Mouse (Mus musculus) forebrain, embryonic 12.5 days (tissue): ENCODE measurements around the gene Akap3. TPM values are rescaled to one million over a fixed set of nuclear protein-coding genes. Genes with fewer than 3 reads are reported as not detected.

Experiments used
- ATAC-seq: fragments of 200-750 bp; cut with Nextera tagmentation; 2 replicates; pipeline ENCODE4 v1.8.0; 2017; ENCODE audit warnings: moderate TSS enrichment; ENCODE audit not compliant: low FRiP score
- H3K27ac ChIP-seq: fragments of 300-500 bp; sonication (generic); 2 replicates; pipeline ENCODE4 v1.5.1; 2016; ENCODE audit warnings: mild to moderate bottlenecking
- H3K27me3 ChIP-seq: fragments of 300-500 bp; sonication (generic); 2 replicates; pipeline ENCODE4 v1.6.1; 2016; ENCODE audit warnings: mild to moderate bottlenecking
- H3K36me3 ChIP-seq: fragments of 300-500 bp; sonication (generic); replicated peaks from 2 replicates; pipeline ENCODE4 v1.6.1; 2016; ENCODE audit warnings: mild to moderate bottlenecking
- H3K4me1 ChIP-seq: fragments of 300-500 bp; sonication (generic); 2 replicates; pipeline ENCODE4 v1.6.1; 2016
- H3K4me2 ChIP-seq: fragments of 300-500 bp; sonication (generic); 2 replicates; pipeline ENCODE4 v1.6.1; 2016; ENCODE audit warnings: mild to moderate bottlenecking, moderate library complexity
- H3K4me3 ChIP-seq: fragments of 300-500 bp; sonication (generic); replicated peaks from 2 replicates; pipeline ENCODE4 v1.5.1; 2016; ENCODE audit warnings: mild to moderate bottlenecking
- H3K9ac ChIP-seq: fragments of 300-500 bp; sonication (generic); 2 replicates; pipeline ENCODE4 v1.6.1; 2016; ENCODE audit warnings: mild to moderate bottlenecking
- H3K9me3 ChIP-seq: fragments of 300-500 bp; sonication (generic); 2 replicates; pipeline ENCODE4 v1.6.1; 2016
- WGBS: fragments of 180-500 bp; shearing (Covaris S2); methylation state at CpG from one replicate; pipeline ENCODE4 v1.1.7; 2016; 5-methylcytosine and 5-hydroxymethylcytosine counted together
- polyA plus RNA-seq: library from polyadenylated mRNA; unstranded; fragments of >200 nt; fragmentation: Nextera tagmentation; extraction: Ambion mirVana; gene quantifications from 2 replicates; pipeline ENCODE4 v1.2.1, GENCODE M21; 2016

Akap3 gene
- 0.06 TPM in 1 of 2 replicates, not detected in the other for polyA plus RNA-seq

DNA sequence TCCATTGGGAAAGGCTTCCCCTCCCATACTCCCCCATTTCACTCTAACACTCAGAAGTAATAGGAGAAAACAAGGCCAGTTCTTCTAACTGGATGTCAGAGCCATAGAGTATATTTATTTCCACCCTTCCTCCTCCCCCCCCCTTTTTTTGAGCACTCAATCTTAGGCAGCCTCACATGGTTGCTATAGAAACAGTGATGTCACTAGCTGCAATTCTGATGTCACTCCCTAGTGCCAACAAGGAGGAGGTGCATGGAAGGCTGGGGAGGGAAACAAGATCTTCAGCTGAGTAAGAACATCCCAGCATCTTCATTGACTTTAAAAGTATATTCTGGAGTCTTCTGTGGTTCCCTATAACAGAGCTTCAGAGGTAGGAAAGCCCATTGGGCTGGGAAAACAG lies at the start of gene Akap3:
Gene Akap3 (plus strand): TSS at position 218 of the 400 bp plus-strand sequence.
- no peak within 1 kb of the TSS for H3K27ac ChIP-seq
- no peak within 1 kb of the TSS for H3K4me3 ChIP-seq
- H3K4me1 ChIP-seq: peaks cover 11% of the 10 kb centered on the region
- no peak within 1 kb of the TSS for H3K4me2 ChIP-seq
- no peak within 1 kb of the TSS for H3K9ac ChIP-seq
- H3K36me3 ChIP-seq: no peaks in the 10 kb centered on the region
- H3K9me3 ChIP-seq: no peaks in the 10 kb centered on the region
- ATAC-seq: no peak
- peaks cover 13% of the 10 kb centered on the region; the same call in 1 of the 2 replicates for H3K27me3 ChIP-seq

DNA sequence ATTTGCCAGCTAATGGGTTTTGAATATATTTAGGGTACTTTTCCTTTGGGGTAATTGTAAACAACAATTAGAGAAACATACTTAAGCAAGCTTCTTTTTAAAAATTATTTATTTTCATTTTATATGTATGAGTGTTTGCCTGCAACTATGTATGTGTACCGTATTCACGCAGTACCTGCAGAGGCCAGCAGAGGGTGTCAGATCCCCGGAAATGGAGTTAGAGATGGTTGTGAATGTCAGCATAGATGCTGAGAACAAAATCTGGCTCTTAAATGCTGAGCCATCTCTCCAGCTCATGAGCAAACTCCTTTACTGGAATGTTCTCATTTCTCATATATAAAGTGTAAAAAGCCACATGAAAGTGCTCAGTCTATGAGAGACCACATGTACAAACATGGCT lies 46.1 kb upstream of the Akap3 start:
- no peak overlapping the region for H3K4me2 ChIP-seq
- no peak overlapping the region for H3K9ac ChIP-seq
- no peak for ATAC-seq
- no peaks in the 10 kb centered on the region for H3K9me3 ChIP-seq
- H3K4me1 ChIP-seq: peaks cover 5% of the 10 kb centered on the region; the same call in 1 of the 2 replicates
- H3K27ac ChIP-seq: no peak overlapping the region
- H3K27me3 ChIP-seq: no peaks in the 10 kb centered on the region
- no peaks in the 10 kb centered on the region for H3K36me3 ChIP-seq
- no peak overlapping the region for H3K4me3 ChIP-seq
- 87% methylated on average over 3 of the region's 3 CpGs for WGBS

- Histone ChIP-seq H3K4me3 (no peak overlapping the region), H3K36me3 (no peaks in the 10 kb centered on the region), H3K9ac (no peak overlapping the region), H3K27me3 (no peaks in the 10 kb centered on the region), H3K4me1 (peaks cover 2% of the 10 kb centered on the region; the same call in 1 of the 2 replicates), H3K9me3 (no peaks in the 10 kb centered on the region), H3K4me2 (no peak overlapping the region), H3K27ac (no peak overlapping the region)
- 78% methylated on average over 4 of the region's 4 CpGs for WGBS
- no peak for ATAC-seq
These were observed 44.8 kb upstream of the Akap3 start for GRCm38 (mm10) chr6:126808134-126808533.

- no peak overlapping the region for H3K9ac ChIP-seq
- no peaks in the 10 kb centered on the region for H3K9me3 ChIP-seq
- no peak overlapping the region for H3K4me2 ChIP-seq
- H3K27me3 ChIP-seq: no peaks in the 10 kb centered on the region
- ATAC-seq: no peak
- H3K36me3 ChIP-seq: no peaks in the 10 kb centered on the region
- H3K4me3 ChIP-seq: no peak overlapping the region
- no peak overlapping the region for H3K27ac ChIP-seq
- no peaks in the 10 kb centered on the region for H3K4me1 ChIP-seq
- WGBS: 86% methylated on average over 8 of the region's 8 CpGs
These were observed 44.3 kb upstream of the Akap3 start for GRCm38 (mm10) chr6:126808561-126808960.

DNA sequence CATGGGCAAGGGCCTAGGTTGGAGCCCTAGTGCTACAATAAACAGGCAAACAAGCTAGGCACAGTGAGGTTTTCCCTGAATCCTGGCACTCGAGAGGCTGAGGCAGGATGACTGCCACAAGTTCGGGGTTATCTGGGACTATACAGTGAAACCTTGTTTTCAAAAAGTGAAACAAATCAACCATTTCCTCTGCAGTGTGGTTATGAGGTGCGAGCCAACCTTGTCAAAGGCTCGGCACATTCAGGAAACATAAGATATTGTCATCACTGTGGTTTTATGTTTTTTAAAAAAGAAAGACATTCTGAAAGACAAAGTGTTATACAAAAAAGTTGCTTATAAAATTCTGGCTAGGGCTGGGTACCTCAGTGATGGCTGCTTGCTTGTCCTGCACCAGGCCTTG lies 41.4 kb upstream of the Akap3 start:
- Histone ChIP-seq H3K4me2 (no peak overlapping the region), H3K27ac (no peak overlapping the region), H3K9me3 (no peaks in the 10 kb centered on the region), H3K4me1 (peaks cover 6% of the 10 kb centered on the region), H3K27me3 (no peaks in the 10 kb centered on the region), H3K4me3 (no peak overlapping the region), H3K36me3 (no peaks in the 10 kb centered on the region), H3K9ac (no peak overlapping the region)
- no peak for ATAC-seq
- WGBS: 95% methylated on average over 4 of the region's 4 CpGs

DNA sequence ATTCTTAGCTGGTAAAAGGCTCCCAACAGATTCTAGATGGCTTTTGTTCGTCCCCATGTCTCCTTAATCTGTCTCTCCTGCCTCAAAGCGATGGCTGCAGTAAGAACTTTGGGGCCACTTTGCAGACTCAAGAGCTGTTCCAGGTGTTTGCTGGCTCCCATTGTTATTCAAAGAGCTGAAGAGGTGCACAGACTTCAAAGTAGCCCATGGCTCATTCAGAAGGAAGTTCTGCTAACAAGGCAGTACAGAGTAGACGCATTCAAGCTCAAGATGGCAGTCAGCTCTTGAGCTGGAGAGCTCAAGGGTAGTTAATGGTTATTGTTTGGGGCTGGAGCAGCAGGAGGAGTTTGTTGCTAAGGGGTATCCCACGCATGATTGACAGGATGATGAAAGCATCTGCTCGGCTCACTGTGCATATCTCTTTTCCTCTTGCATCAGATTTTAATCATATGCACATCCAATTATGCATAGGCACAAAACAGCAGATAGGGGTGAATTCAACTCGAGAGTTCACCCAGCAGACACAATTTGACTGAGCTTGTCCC lies 37.6 kb upstream of the Akap3 start:
- Histone ChIP-seq H3K27me3 (no peaks in the 10 kb centered on the region), H3K9ac (no peak overlapping the region), H3K9me3 (no peaks in the 10 kb centered on the region), H3K4me2 (no peak overlapping the region), H3K4me3 (no peak overlapping the region), H3K36me3 (peaks cover 10% of the 10 kb centered on the region), H3K4me1 (peaks cover 6% of the 10 kb centered on the region), H3K27ac (no peak overlapping the region)
- 44% methylated on average over 6 of the region's 6 CpGs for WGBS
- no peak for ATAC-seq

DNA sequence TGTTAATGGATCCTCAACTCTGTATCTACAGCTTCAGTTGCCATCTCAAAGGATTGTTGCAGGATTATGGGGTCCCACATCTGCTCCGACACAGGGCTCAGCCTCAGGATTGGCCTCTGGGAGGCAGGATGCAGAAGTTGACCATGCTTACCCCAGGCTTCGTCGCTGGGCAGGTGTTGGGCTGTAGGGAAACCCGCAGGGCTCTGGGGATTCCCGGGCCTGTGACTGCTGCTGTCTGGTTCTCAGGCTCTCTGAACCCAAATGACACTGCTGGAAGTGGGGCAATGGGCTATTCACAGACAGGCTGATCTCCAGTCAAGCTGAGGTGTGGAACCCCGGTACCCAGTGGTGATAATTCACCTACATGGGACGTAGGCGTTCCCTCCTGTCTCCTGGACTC lies 36.6 kb upstream of the Akap3 start:
- peaks cover 6% of the 10 kb centered on the region for H3K4me1 ChIP-seq
- H3K27ac ChIP-seq: no peak overlapping the region
- H3K9ac ChIP-seq: no peak overlapping the region
- no peaks in the 10 kb centered on the region for H3K9me3 ChIP-seq
- H3K27me3 ChIP-seq: no peaks in the 10 kb centered on the region
- H3K36me3 ChIP-seq: peaks cover 21% of the 10 kb centered on the region
- ATAC-seq: no peak
- WGBS: 90% methylated on average over 8 of the region's 8 CpGs
- no peak overlapping the region for H3K4me2 ChIP-seq
- no peak overlapping the region for H3K4me3 ChIP-seq

DNA sequence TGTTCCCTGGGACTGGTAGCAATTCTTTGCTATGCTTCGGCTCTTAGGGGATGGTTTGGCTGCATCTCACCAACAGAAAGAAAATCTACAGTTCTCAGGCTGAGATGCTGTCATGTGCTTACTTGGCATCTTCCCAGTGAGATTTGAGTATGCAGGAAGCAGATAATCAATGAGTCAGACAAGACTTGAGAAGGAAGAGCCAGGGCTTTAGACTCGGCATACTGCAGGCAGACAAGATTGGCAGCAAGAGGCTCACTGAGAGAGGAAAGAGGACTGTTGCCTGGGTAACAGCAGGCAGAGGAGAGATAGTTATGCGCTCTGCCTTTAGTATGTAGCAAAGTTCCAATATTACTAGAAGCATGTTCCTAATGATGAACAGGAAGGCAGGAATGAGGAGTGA lies 29.8 kb upstream of the Akap3 start:
- Histone ChIP-seq H3K4me1 (no peaks in the 10 kb centered on the region), H3K4me2 (no peak overlapping the region), H3K27ac (no peak overlapping the region), H3K36me3 (peaks cover 85% of the 10 kb centered on the region), H3K4me3 (no peak overlapping the region), H3K9ac (no peak overlapping the region), H3K9me3 (no peaks in the 10 kb centered on the region), H3K27me3 (no peaks in the 10 kb centered on the region)
- 87% methylated on average over 3 of the region's 3 CpGs for WGBS
- ATAC-seq: no peak

DNA sequence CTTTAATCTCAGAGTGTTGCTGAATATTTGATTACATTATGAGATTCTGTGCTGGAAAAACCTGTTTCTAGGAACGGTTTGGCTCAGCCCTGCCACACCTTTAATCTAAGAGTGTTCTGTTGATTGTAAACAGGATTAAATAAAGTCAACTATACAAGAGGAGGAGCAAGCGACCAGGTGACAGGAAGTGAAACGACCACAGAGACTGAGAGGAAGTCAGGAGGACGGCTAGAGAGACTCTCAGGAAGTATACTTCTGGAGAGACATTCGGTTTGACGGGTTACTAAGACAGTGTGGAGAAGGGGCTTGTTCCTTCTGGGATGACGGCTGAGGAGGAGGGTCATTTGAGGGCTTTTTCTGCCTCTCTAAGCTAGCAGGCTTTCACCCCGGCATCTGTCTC lies 16.3 kb upstream of the Akap3 start:
- Histone ChIP-seq H3K4me3 (no peak overlapping the region), H3K27ac (no peak overlapping the region), H3K9me3 (no peaks in the 10 kb centered on the region), H3K27me3 (no peaks in the 10 kb centered on the region), H3K9ac (no peak overlapping the region), H3K36me3 (peaks cover 89% of the 10 kb centered on the region), H3K4me1 (no peaks in the 10 kb centered on the region), H3K4me2 (no peak overlapping the region)
- ATAC-seq: no peak
- 89% methylated on average over 8 of the region's 8 CpGs for WGBS

- H3K27me3 ChIP-seq: peaks cover 11% of the 10 kb centered on the region; the same call in 1 of the 2 replicates
- peak within 1 kb of the TSS; percentile 65 for H3K27ac ChIP-seq
- WGBS: 5% methylated on average over 46 of the region's 46 CpGs
- H3K4me1 ChIP-seq: peaks cover 16% of the 10 kb centered on the region
- peak within 1 kb of the TSS; percentile 79 for H3K4me2 ChIP-seq
- no peaks in the 10 kb centered on the region for H3K9me3 ChIP-seq
- no peaks in the 10 kb centered on the region; the same call in 1 of the 2 replicates for H3K36me3 ChIP-seq
- H3K4me3 ChIP-seq: peak within 1 kb of the TSS; percentile 86
- ATAC-seq: peak; percentile 93
- H3K9ac ChIP-seq: peak within 1 kb of the TSS; percentile 86
These were observed 3.9 kb upstream of the Akap3 start, which contains the start of gene Ndufa9 for GRCm38 (mm10) chr6:126848712-126849704. Ndufa9 (minus strand) TSS chr6:126849136.

DNA sequence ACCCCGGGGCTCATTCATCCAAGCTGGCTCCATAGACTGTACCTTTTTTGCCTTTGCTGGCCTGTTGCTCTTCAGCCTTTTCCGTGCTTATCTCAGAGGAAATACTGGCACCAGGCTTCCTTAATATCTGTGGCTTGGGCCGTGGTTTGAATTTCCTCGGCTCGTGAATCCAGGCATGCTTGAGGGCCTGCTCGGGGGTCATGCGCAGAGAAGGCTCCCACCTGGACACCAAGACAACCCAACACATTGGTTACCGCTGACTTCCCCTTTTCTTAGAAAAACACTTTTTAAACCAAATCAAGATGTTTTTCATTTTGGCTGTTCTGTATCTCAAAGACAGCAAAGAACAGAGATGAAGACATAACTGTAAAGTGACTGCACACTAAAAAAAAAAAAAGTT lies 24.2 kb downstream of the Akap3 start:
- Histone ChIP-seq H3K4me1 (no peaks in the 10 kb centered on the region), H3K9ac (no peak overlapping the region), H3K36me3 (no peaks in the 10 kb centered on the region), H3K9me3 (no peaks in the 10 kb centered on the region), H3K27me3 (0 out of 2 replicates have a peak, but pooled peaks cover 4% of the 10 kb centered on the region), H3K27ac (no peak overlapping the region), H3K4me2 (no peak overlapping the region), H3K4me3 (no peak overlapping the region)
- 89% methylated on average over 8 of the region's 8 CpGs for WGBS
- ATAC-seq: no peak

DNA sequence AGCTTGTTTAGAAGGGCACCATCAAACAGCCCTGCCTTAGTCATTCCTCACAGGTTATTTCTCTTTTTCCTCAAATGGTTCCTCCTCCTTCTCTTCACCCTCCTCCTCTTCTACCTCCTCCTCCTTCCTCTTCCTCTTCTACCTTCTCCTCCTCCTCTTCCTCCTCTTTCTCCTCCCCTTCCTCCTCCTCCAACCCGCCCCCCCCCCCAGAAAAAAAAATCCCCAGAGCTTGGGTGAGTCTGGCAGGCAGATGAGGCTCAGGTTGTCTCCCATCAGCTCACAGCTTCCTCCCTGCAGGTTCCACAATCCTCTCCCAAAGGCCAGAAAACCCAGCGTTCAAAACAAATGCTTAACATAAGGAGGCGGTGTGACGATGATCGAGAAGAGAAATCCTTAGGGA lies 54.5 kb downstream of the Akap3 start:
- Histone ChIP-seq H3K4me1 (no peaks in the 10 kb centered on the region), H3K9me3 (no peaks in the 10 kb centered on the region), H3K9ac (no peak overlapping the region), H3K36me3 (no peaks in the 10 kb centered on the region), H3K4me2 (no peak overlapping the region), H3K4me3 (no peak overlapping the region), H3K27me3 (no peaks in the 10 kb centered on the region), H3K27ac (no peak overlapping the region)
- WGBS: 77% methylated on average over 4 of the region's 5 CpGs
- ATAC-seq: no peak
